Mouse (Mus musculus): Measurements from ENCODE around the gene Zmynd8.

DNA sequence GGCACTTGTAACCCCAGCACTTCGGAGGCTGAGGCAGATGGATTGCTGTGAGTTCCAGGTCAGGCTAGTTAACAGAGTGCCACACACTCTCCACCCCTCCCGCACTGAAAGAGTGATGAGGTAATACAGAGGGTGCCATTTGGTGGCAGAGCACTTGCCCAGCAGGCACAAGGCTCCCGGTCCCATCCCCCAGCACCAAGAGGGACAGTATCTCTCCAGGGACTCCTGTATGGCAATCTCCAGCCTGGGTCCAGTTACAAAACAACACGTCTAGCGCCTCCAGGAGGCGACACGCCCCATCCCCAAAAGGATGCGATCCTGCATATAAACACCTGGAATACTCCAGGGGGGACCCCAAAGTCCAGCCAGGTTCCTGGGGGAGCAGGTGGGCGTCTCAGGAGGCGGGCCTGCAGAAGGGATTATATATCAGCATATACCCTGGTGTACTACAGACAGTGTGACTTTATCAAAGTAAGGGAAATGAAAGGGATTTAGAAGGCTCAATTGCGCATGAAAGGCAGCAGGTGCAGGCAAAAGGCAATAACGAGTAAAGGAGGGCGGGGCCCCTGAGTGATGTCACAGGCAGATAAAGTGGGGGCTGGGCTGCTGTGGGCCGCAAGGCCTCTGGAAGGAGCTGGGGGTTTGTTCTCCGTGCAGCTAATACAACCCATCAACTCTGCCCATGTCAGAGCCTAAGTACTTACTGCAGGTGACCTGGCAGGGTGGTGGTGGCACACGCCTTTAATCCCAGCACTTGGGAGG lies 44.4 kb downstream of the Zmynd8 start:
- TF ChIP-seq CTCF (IDR thresholded peaks at IDR 0.05; ENCODE audit: borderline replicate concordance, insufficient read depth, low read length) (no peak), POLR2A (IDR thresholded peaks at IDR 0.05; ENCODE audit: low read depth, low read length) (no peak)

All from embryonic fibroblast, embryonic 13.5 days (primary cell).